Mouse (Mus musculus) MEL (cell line): Measurements from ENCODE around the gene Cmss1.

ENCODE experiments used
- CTCF ChIP-seq, 3 experiments: IDR thresholded peaks in 2 of 3; conservative IDR thresholded peaks in 1 of 3; 2 replicates each; pipeline ENCODE4 v1.5.1; 2011 to 2012; ENCODE audit warnings: low read length in 3 of 3, low read depth in 2 of 3, mild to moderate bottlenecking in 2 of 3, improper control_type of control experiment in 1 of 3, inconsistent platforms in 1 of 3, mixed read lengths in 1 of 3, moderate library complexity in 1 of 3; ENCODE audit not compliant: control insufficient read depth in 1 of 3, insufficient read depth in 1 of 3, poor library complexity in 1 of 3, severe bottlenecking in 1 of 3
- E2F4 ChIP-seq: IDR thresholded peaks from 2 replicates; pipeline ENCODE4 v1.6.1; 2011; ENCODE audit warnings: low read depth, low read length, improper control_type of control experiment, borderline replicate concordance
- EP300 ChIP-seq, 2 experiments: IDR thresholded peaks; 2 replicates each; pipeline ENCODE4 v1.6.1; 2011; ENCODE audit warnings: improper control_type of control experiment in 2 of 2, low read length in 2 of 2, low read depth in 1 of 2, mild to moderate bottlenecking in 1 of 2
- GATA1 ChIP-seq: IDR thresholded peaks from 2 replicates; pipeline ENCODE4 v1.6.1; 2011; ENCODE audit warnings: low read depth, low read length, improper control_type of control experiment
- MAX ChIP-seq: IDR thresholded peaks from 2 replicates; pipeline ENCODE4 v1.6.1; 2011; ENCODE audit warnings: low read length, improper control_type of control experiment
- MXI1 ChIP-seq: IDR thresholded peaks from 2 replicates; pipeline ENCODE4 v1.6.1; 2011; ENCODE audit warnings: mild to moderate bottlenecking, low read depth, low read length, improper control_type of control experiment
- NRF1 ChIP-seq: IDR thresholded peaks from 2 replicates; pipeline ENCODE4 v1.6.1; 2014; ENCODE audit warnings: low read depth, mild to moderate bottlenecking, inconsistent platforms, low read length, improper control_type of control experiment, moderate library complexity; ENCODE audit not compliant: poor library complexity, insufficient read depth, severe bottlenecking
- POLR2A ChIP-seq, 2 experiments: IDR thresholded peaks; 2 replicates each; pipeline ENCODE4 v1.6.1; 2011 to 2012; ENCODE audit warnings: low read length in 2 of 2, mild to moderate bottlenecking in 2 of 2, control low read depth in 1 of 2, improper control_type of control experiment in 1 of 2, low read depth in 1 of 2, moderate library complexity in 1 of 2; ENCODE audit not compliant: control insufficient read depth in 1 of 2, insufficient read depth in 1 of 2, poor library complexity in 1 of 2
- POLR2AphosphoS2 ChIP-seq: IDR thresholded peaks from 2 replicates; pipeline ENCODE4 v1.6.1; 2011; ENCODE audit warnings: low read length, improper control_type of control experiment
- SMC3 ChIP-seq: IDR thresholded peaks from 2 replicates; pipeline ENCODE4 v1.6.1; 2011; ENCODE audit warnings: low read depth, low read length, improper control_type of control experiment
- TAL1 ChIP-seq: IDR thresholded peaks from 2 replicates; pipeline ENCODE4 v1.6.1; 2012; ENCODE audit warnings: mild to moderate bottlenecking, inconsistent platforms, low read length, moderate library complexity, mixed read lengths
- TCF12 ChIP-seq: IDR thresholded peaks from 2 replicates; pipeline ENCODE4 v1.6.1; 2014; ENCODE audit warnings: low read depth, mild to moderate bottlenecking, inconsistent platforms, low read length, improper control_type of control experiment, moderate library complexity
- USF1 ChIP-seq: IDR thresholded peaks from 2 replicates; pipeline ENCODE4 v1.6.1; 2014; ENCODE audit warnings: low read depth, mild to moderate bottlenecking, inconsistent platforms, low read length, improper control_type of control experiment, moderate library complexity
- USF2 ChIP-seq, 2 experiments: IDR thresholded peaks; 2 replicates each; pipeline ENCODE4 v1.6.1; 2011 to 2012; ENCODE audit warnings: improper control_type of control experiment in 2 of 2, low read length in 2 of 2, borderline replicate concordance in 1 of 2, inconsistent platforms in 1 of 2, low read depth in 1 of 2, mild to moderate bottlenecking in 1 of 2; ENCODE audit not compliant: insufficient read depth in 1 of 2

GRCm38 (mm10) chr16:57469301-57469700, 137.4 kb downstream of the Cmss1 start:
- TF ChIP-seq CTCF (IDR thresholded peaks at IDR 0.05 in 2 of 3, conservative IDR thresholded peaks at IDR 0.05 in 1 of 3; ENCODE audit: control insufficient read depth in 1 of 3, insufficient read depth in 1 of 3, low read depth in 2 of 3, low read length in 3 of 3, poor library complexity in 1 of 3, severe bottlenecking in 1 of 3) (no peak), MXI1 (no peak), TAL1 (no peak), EP300 (IDR thresholded peaks at IDR 0.05; ENCODE audit: low read depth in 1 of 2, low read length in 2 of 2) (no peak), GATA1 (no peak), TCF12 (no peak), POLR2A (IDR thresholded peaks at IDR 0.05; ENCODE audit: control insufficient read depth in 1 of 2, insufficient read depth in 1 of 2, low read depth in 1 of 2, low read length in 2 of 2, poor library complexity in 1 of 2) (no peak), POLR2AphosphoS2 (no peak), SMC3 (no peak), MAX (no peak), E2F4 (no peak), NRF1 (no peak), USF1 (no peak), USF2 (IDR thresholded peaks at IDR 0.05; ENCODE audit: borderline replicate concordance in 1 of 2, insufficient read depth in 1 of 2, low read depth in 1 of 2, low read length in 2 of 2) (no peak)
